Mouse (Mus musculus): ENCODE results near the gene Hmg20a.

DNA sequence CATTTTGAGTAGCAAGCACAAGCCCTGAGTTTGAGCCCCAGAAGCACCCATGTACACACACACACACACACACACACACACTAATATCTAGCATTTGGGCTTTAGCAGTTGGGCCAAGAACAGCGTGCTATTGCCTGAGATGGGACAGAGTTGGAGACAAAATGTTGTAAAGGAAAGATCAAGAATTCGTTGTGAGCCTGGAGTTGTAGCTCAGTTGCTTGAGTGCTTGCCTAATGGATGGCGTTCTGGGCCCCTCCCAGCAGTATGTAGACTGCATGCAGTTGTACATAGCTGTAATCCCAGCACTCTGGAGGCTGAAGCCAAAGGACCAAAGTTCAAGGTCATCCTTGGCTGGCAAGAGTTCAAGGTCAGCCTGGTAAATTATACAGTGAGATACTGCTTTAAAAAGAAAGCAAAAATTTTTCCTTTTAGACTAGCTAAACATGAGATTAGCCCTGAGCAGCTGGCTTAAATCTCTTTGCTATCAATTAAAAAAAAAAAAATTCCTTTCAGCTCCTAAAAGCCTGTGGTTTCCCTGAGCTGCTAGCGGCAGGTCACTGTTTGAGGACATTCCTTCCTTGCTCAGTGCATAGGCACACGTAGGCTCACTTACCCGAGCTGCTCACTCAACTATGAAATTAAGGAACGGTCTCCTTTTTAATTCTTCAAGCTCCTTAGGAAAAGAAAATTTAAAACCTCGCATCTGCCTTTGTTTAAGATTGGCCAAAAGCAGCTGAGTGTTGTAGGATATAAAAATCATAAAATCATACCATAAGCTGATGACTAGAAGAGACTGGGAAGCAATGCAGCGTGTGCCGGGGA lies 83.5 kb downstream of the Hmg20a start:
- TF ChIP-seq CTCF (IDR thresholded peaks at IDR 0.05; ENCODE audit: borderline replicate concordance, control insufficient read depth, extremely low read depth, insufficient read depth, low read length, poor library complexity): no peak
- no peak for TF ChIP-seq POLR2A (IDR thresholded peaks at IDR 0.05; ENCODE audit: control insufficient read depth, extremely low read depth, insufficient read depth, low read length, poor library complexity)

Measured in thymus, adult 2 months (tissue).